Mouse (Mus musculus) MEL (cell line): ENCODE results near the gene Snrpd2. TPM values are rescaled to one million over a fixed set of nuclear protein-coding genes. Genes with fewer than 3 reads are reported as not detected.
A peak's percentile ranks its signal among the peaks of the same experiment; 100 is the strongest.

Source experiments
- DNase-seq: peaks from one replicate; pipeline ENCODE4 v3.0.0; 2011; ENCODE audit warnings: low read depth, low spot score
- H3K27ac ChIP-seq: 2 replicates; pipeline ENCODE4 v1.5.1; 2012; ENCODE audit warnings: low read depth, mild to moderate bottlenecking, control low read depth, low read length, moderate library complexity; ENCODE audit not compliant: control insufficient read depth
- H3K27me3 ChIP-seq, 2 experiments: fragments of 150-350 bp in 1 of 2; sonication (generic) in 1 of 2; 2 replicates each; pipeline ENCODE4 v1.6.1; 2012; ENCODE audit warnings: low read length in 2 of 2, mild to moderate bottlenecking in 2 of 2, improper control_type of control experiment in 1 of 2, moderate library complexity in 1 of 2; ENCODE audit not compliant: insufficient read depth in 2 of 2, control insufficient read depth in 1 of 2
- H3K36me3 ChIP-seq, 2 experiments: 2 replicates each; pipeline ENCODE4 v1.6.1; 2012 to 2014; ENCODE audit warnings: low read length in 2 of 2, improper control_type of control experiment in 1 of 2, inconsistent platforms in 1 of 2, mild to moderate bottlenecking in 1 of 2; ENCODE audit not compliant: insufficient read depth in 2 of 2, control insufficient read depth in 1 of 2
- H3K4me1 ChIP-seq, 2 experiments: fragments of 150-350 bp in 1 of 2; sonication (generic) in 1 of 2; 2 replicates each; pipeline ENCODE4 v1.6.1; 2012; ENCODE audit warnings: low read length in 2 of 2, improper control_type of control experiment in 1 of 2, mild to moderate bottlenecking in 1 of 2; ENCODE audit not compliant: insufficient read depth in 2 of 2, control insufficient read depth in 1 of 2
- H3K4me3 ChIP-seq, 2 experiments: fragments of 150-350 bp in 1 of 2; sonication (generic) in 1 of 2; 2 replicates each; pipeline ENCODE4 v1.5.1; 2012; ENCODE audit warnings: low read depth in 2 of 2, low read length in 2 of 2, mild to moderate bottlenecking in 2 of 2, moderate library complexity in 2 of 2, control low read depth in 1 of 2, improper control_type of control experiment in 1 of 2; ENCODE audit not compliant: control insufficient read depth in 1 of 2, insufficient read depth in 1 of 2
- H3K79me2 ChIP-seq: 2 replicates; pipeline ENCODE4 v1.6.1; 2012; ENCODE audit warnings: mild to moderate bottlenecking, low read length, moderate library complexity; ENCODE audit not compliant: control insufficient read depth, poor library complexity, insufficient read depth
- H3K9ac ChIP-seq: 2 replicates; pipeline ENCODE4 v1.6.1; 2012; ENCODE audit warnings: low read depth, mild to moderate bottlenecking, control low read depth, low read length, moderate library complexity; ENCODE audit not compliant: control insufficient read depth, poor library complexity, severe bottlenecking
- H3K9me3 ChIP-seq: fragments of 150-350 bp; sonication (generic); replicated peaks from 2 replicates; pipeline ENCODE4 v1.6.1; 2012; ENCODE audit warnings: mild to moderate bottlenecking, low read length, improper control_type of control experiment, moderate library complexity; ENCODE audit not compliant: insufficient read depth
- BHLHE40 ChIP-seq: IDR thresholded peaks from 2 replicates; pipeline ENCODE4 v1.6.1; 2012; ENCODE audit warnings: low read depth, mild to moderate bottlenecking, inconsistent platforms, low read length, improper control_type of control experiment, borderline replicate concordance
- CHD1 ChIP-seq: IDR thresholded peaks from 2 replicates; pipeline ENCODE4 v1.6.1; 2012; ENCODE audit warnings: low read depth, mild to moderate bottlenecking, inconsistent platforms, low read length, improper control_type of control experiment
- E2F4 ChIP-seq: IDR thresholded peaks from 2 replicates; pipeline ENCODE4 v1.6.1; 2011; ENCODE audit warnings: low read depth, low read length, improper control_type of control experiment, borderline replicate concordance
- ETS1 ChIP-seq: IDR thresholded peaks from 2 replicates; pipeline ENCODE4 v1.6.1; 2012; ENCODE audit warnings: low read depth, mild to moderate bottlenecking, inconsistent platforms, low read length, improper control_type of control experiment, moderate library complexity
- GABPA ChIP-seq: IDR thresholded peaks from 2 replicates; pipeline ENCODE4 v1.6.1; 2012; ENCODE audit warnings: low read depth, mild to moderate bottlenecking, inconsistent platforms, low read length, improper control_type of control experiment, moderate library complexity
- GATA1 ChIP-seq: IDR thresholded peaks from 2 replicates; pipeline ENCODE4 v1.6.1; 2011; ENCODE audit warnings: low read depth, low read length, improper control_type of control experiment
- HCFC1 ChIP-seq: IDR thresholded peaks from 2 replicates; pipeline ENCODE4 v1.6.1; 2012; ENCODE audit warnings: low read depth, mild to moderate bottlenecking, inconsistent platforms, low read length, improper control_type of control experiment, moderate library complexity
- KAT2A ChIP-seq: conservative IDR thresholded peaks from 2 replicates; pipeline ENCODE4 v1.6.1; 2012; ENCODE audit warnings: low read depth, low read length, improper control_type of control experiment, inconsistent platforms
- MAFK ChIP-seq: IDR thresholded peaks from 2 replicates; pipeline ENCODE4 v1.6.1; 2011; ENCODE audit warnings: low read depth, mild to moderate bottlenecking, low read length, improper control_type of control experiment, borderline replicate concordance
- MYB ChIP-seq: IDR thresholded peaks from 2 replicates; pipeline ENCODE4 v1.6.1; 2011; ENCODE audit warnings: mild to moderate bottlenecking, low read depth, low read length, improper control_type of control experiment
- MYC ChIP-seq: IDR thresholded peaks from 2 replicates; pipeline ENCODE4 v1.6.1; 2011; ENCODE audit warnings: low read depth, mild to moderate bottlenecking, low read length, improper control_type of control experiment, moderate library complexity
- NRF1 ChIP-seq: IDR thresholded peaks from 2 replicates; pipeline ENCODE4 v1.6.1; 2014; ENCODE audit warnings: low read depth, mild to moderate bottlenecking, inconsistent platforms, low read length, improper control_type of control experiment, moderate library complexity; ENCODE audit not compliant: poor library complexity, insufficient read depth, severe bottlenecking
- POLR2A ChIP-seq, 2 experiments: IDR thresholded peaks; 2 replicates each; pipeline ENCODE4 v1.6.1; 2011 to 2012; ENCODE audit warnings: low read length in 2 of 2, mild to moderate bottlenecking in 2 of 2, control low read depth in 1 of 2, improper control_type of control experiment in 1 of 2, low read depth in 1 of 2, moderate library complexity in 1 of 2; ENCODE audit not compliant: control insufficient read depth in 1 of 2, insufficient read depth in 1 of 2, poor library complexity in 1 of 2
- POLR2AphosphoS2 ChIP-seq: IDR thresholded peaks from 2 replicates; pipeline ENCODE4 v1.6.1; 2011; ENCODE audit warnings: low read length, improper control_type of control experiment
- RAD21 ChIP-seq: IDR thresholded peaks from 2 replicates; pipeline ENCODE4 v1.6.1; 2011; ENCODE audit warnings: mild to moderate bottlenecking, low read depth, low read length, improper control_type of control experiment
- SIN3A ChIP-seq: IDR thresholded peaks from 2 replicates; pipeline ENCODE4 v1.6.1; 2012; ENCODE audit warnings: low read length, improper control_type of control experiment, inconsistent platforms
- TAL1 ChIP-seq: IDR thresholded peaks from 2 replicates; pipeline ENCODE4 v1.6.1; 2012; ENCODE audit warnings: mild to moderate bottlenecking, inconsistent platforms, low read length, moderate library complexity, mixed read lengths
- TCF12 ChIP-seq: IDR thresholded peaks from 2 replicates; pipeline ENCODE4 v1.6.1; 2014; ENCODE audit warnings: low read depth, mild to moderate bottlenecking, inconsistent platforms, low read length, improper control_type of control experiment, moderate library complexity
- USF1 ChIP-seq: IDR thresholded peaks from 2 replicates; pipeline ENCODE4 v1.6.1; 2014; ENCODE audit warnings: low read depth, mild to moderate bottlenecking, inconsistent platforms, low read length, improper control_type of control experiment, moderate library complexity
- USF2 ChIP-seq, 2 experiments: IDR thresholded peaks; 2 replicates each; pipeline ENCODE4 v1.6.1; 2011 to 2012; ENCODE audit warnings: improper control_type of control experiment in 2 of 2, low read length in 2 of 2, borderline replicate concordance in 1 of 2, inconsistent platforms in 1 of 2, low read depth in 1 of 2, mild to moderate bottlenecking in 1 of 2; ENCODE audit not compliant: insufficient read depth in 1 of 2
- ZC3H11A ChIP-seq: IDR thresholded peaks from 2 replicates; pipeline ENCODE4 v1.6.1; 2012; ENCODE audit warnings: low read depth, mild to moderate bottlenecking, inconsistent platforms, low read length, improper control_type of control experiment
- ZKSCAN1 ChIP-seq: IDR thresholded peaks from 2 replicates; pipeline ENCODE4 v1.6.1; 2012; ENCODE audit warnings: low read depth, mild to moderate bottlenecking, inconsistent platforms, low read length, improper control_type of control experiment, moderate library complexity
- ZNF384 ChIP-seq: IDR thresholded peaks from 2 replicates; pipeline ENCODE4 v1.6.1; 2012; ENCODE audit warnings: low read depth, mild to moderate bottlenecking, inconsistent platforms, low read length, improper control_type of control experiment
- polyA plus RNA-seq, 2 experiments: library from polyadenylated mRNA; stranded (reverse) in 1 of 2; unstranded in 1 of 2; fragments of >175 nt in 1 of 2; fragments of >200 nt in 1 of 2; gene quantifications; 2 replicates each; pipeline versions ENCODE4 v1.2.1 to v1.2.4; 2012; ENCODE audit warnings: low replicate concordance in 2 of 2, low read depth in 1 of 2; ENCODE audit not compliant: insufficient read length in 2 of 2, insufficient read depth in 1 of 2, missing spikeins in 1 of 2
- total RNA-seq: library from RNA; depleted of rRNA; stranded (reverse); fragments of 300-350 nt; gene quantifications from 2 replicates; pipeline ENCODE4 v1.2.3, GENCODE M21; 2012

The Snrpd2 gene
- total and polyA plus RNA-seq, 3 experiments, result 234 to 345 TPM; not detected in 1

DNA sequence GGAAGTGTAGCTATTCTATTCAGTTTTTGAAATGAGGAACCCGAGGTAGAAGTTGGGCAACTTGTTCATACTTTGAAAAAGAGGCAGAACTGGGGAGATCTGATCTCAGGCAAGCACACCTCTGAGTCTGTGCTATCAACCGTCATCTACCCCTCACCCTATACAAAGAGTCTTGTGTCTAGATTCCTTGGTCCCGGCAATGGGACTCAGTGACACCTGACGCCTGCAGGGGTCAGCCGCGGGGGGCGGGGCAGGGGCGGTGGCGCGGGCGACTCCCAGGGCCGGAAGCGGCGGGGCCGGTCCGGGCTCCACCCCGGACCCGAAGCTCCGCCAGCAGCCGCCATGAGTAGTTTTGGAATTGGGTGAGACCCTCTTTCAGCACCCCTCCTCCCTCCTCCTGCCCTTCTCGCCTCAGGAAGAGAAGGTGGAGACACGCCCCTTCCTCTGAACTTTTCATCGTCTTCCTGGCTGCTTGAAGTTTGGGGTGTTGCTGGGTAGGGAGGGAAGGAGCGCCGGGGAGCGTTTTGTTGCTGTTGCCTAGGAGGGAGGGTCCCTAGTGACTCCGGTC is 31.4 kb downstream of the Snrpd2 start (continued):
- TF ChIP-seq USF2 (IDR thresholded peaks at IDR 0.05; ENCODE audit: borderline replicate concordance in 1 of 2, insufficient read depth in 1 of 2, low read depth in 1 of 2, low read length in 2 of 2), result no peak
- no peak for TF ChIP-seq MAFK
- TF ChIP-seq POLR2AphosphoS2, result no peak
- TF ChIP-seq ZC3H11A, result no peak
- TF ChIP-seq E2F4, result no peak
- no peak for TF ChIP-seq NRF1
- no peak for TF ChIP-seq BHLHE40
- TF ChIP-seq HCFC1, result peak; percentile 71
- no peak for TF ChIP-seq MYB
- peak; percentile 39; the same call in 1 of the 2 replicates for TF ChIP-seq ETS1
- 0 out of 2 replicates have a peak, but pooled peaks have one; percentile 6 for TF ChIP-seq USF1
- no peak; the same call in 1 of the 2 replicates for TF ChIP-seq TCF12
- TF ChIP-seq ZNF384, result no peak
- peak; percentile 78 for TF ChIP-seq SIN3A
- TF ChIP-seq MYC, result peak; percentile 23; the same call in 1 of the 2 replicates
- no peak for TF ChIP-seq GATA1
- TF ChIP-seq, all 39 proteins: peak for 12

DNA sequence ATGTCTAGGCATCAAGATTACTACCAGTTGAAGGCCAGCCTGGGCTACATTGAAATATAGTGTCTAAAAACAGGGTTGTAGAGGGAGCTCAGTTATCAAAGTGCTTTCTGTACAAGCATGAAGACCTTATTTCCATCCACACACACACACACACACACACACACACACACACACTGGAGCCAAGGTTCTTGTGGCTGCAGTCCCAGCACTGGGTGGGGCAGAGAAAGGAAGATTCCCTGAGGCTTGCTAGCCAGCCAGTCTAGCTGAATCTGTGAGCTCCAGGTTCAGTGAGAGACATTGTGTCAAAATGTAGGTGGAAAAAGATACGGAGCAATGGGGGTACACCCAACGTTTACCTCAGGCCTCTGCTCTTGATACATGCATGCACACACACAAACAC is 34.7 kb downstream of the Snrpd2 start:
- H3K79me2 ChIP-seq, result no peaks in the 10 kb centered on the region
- no peak for DNase-seq
- no peak overlapping the region for H3K4me3 ChIP-seq
- TF ChIP-seq ZNF384, result no peak
- no peak for TF ChIP-seq E2F4
- TF ChIP-seq USF2 (IDR thresholded peaks at IDR 0.05; ENCODE audit: borderline replicate concordance in 1 of 2, insufficient read depth in 1 of 2, low read depth in 1 of 2, low read length in 2 of 2), result no peak
- TF ChIP-seq GABPA, result no peak
- no peak for TF ChIP-seq RAD21
- TF ChIP-seq CHD1, result no peak
- no peak for TF ChIP-seq ZKSCAN1
- TF ChIP-seq BHLHE40, result no peak
- no peak for TF ChIP-seq GATA1
- TF ChIP-seq KAT2A, result no peak
- no peak for TF ChIP-seq SIN3A
- TF ChIP-seq TCF12, result no peak
- TF ChIP-seq MYB, result no peak
- TF ChIP-seq TAL1, result no peak
- no peak for TF ChIP-seq POLR2A (IDR thresholded peaks at IDR 0.05; ENCODE audit: control insufficient read depth in 1 of 2, insufficient read depth in 1 of 2, low read depth in 1 of 2, low read length in 2 of 2, poor library complexity in 1 of 2)
- no peak overlapping the region for H3K9ac ChIP-seq
- H3K27ac ChIP-seq, result no peak overlapping the region
- H3K27me3 ChIP-seq, result no peaks in the 10 kb centered on the region
- peaks cover 9 to 24% of the 10 kb centered on the region in 2 experiments for H3K4me1 ChIP-seq
- H3K9me3 ChIP-seq, result no peaks in the 10 kb centered on the region
- H3K36me3 ChIP-seq, result peaks cover 0 to 5% of the 10 kb centered on the region in 2 experiments; a peak in 3 of 4 replicates
